Mouse (Mus musculus) heart, embryonic 11.5 days (tissue): ENCODE data around the gene Tmem52. TPM values are rescaled to one million over a fixed set of nuclear protein-coding genes. Genes with fewer than 3 reads are reported as not detected.
"Not testable (repeated sequence)": the region's sequence is repeated elsewhere in the genome, so short reads cannot be mapped to it uniquely, and the experiment has no call there.

Experiments used
- ATAC-seq: fragments of 200-750 bp; cut with Nextera tagmentation; replicated peaks from 2 replicates; pipeline ENCODE4 v1.8.0; 2017; ENCODE audit warnings: moderate library complexity; ENCODE audit not compliant: insufficient number of reproducible peaks, low FRiP score, low TSS enrichment
- H3K27ac ChIP-seq: fragments of 300-500 bp; sonication (generic); 2 replicates; pipeline ENCODE4 v1.5.1; 2014; ENCODE audit warnings: mild to moderate bottlenecking, low read depth, low read length
- H3K27me3 ChIP-seq: fragments of 300-500 bp; sonication (generic); 2 replicates; pipeline ENCODE4 v1.6.1; 2014; ENCODE audit warnings: mild to moderate bottlenecking, low read length, mixed read lengths; ENCODE audit not compliant: control insufficient read depth, insufficient read depth
- H3K36me3 ChIP-seq: fragments of 300-500 bp; sonication (generic); 2 replicates; pipeline ENCODE4 v1.6.1; 2014; ENCODE audit warnings: mild to moderate bottlenecking, low read length, moderate library complexity, mixed read lengths; ENCODE audit not compliant: control insufficient read depth, insufficient read depth
- H3K4me1 ChIP-seq: fragments of 300-500 bp; sonication (generic); 2 replicates; pipeline ENCODE4 v1.6.1; 2014; ENCODE audit warnings: low read length; ENCODE audit not compliant: control insufficient read depth, insufficient read depth
- H3K4me2 ChIP-seq: fragments of 300-500 bp; sonication (generic); 2 replicates; pipeline ENCODE4 v1.6.1; 2014; ENCODE audit warnings: mild to moderate bottlenecking, moderate library complexity
- H3K4me3 ChIP-seq: fragments of 300-500 bp; sonication (generic); 2 replicates; pipeline ENCODE4 v1.5.1; 2014; ENCODE audit warnings: low read depth, low read length
- H3K9ac ChIP-seq: fragments of 300-500 bp; sonication (generic); 2 replicates; pipeline ENCODE4 v1.6.1; 2014; ENCODE audit warnings: mild to moderate bottlenecking, low read depth, low read length, moderate library complexity
- H3K9me3 ChIP-seq: fragments of 300-500 bp; sonication (generic); replicated peaks from 2 replicates; pipeline ENCODE4 v1.6.1; 2016; ENCODE audit warnings: low read length; ENCODE audit not compliant: control insufficient read depth
- WGBS: fragments of 180-500 bp; shearing (Covaris S2); extraction: QIAGEN DNeasy Blood & Tissue Kit; methylation state at CpG from one replicate; pipeline ENCODE4 v1.1.7; 2014; ENCODE audit not compliant: insufficient replicate concordance; 5-methylcytosine and 5-hydroxymethylcytosine counted together
- polyA plus RNA-seq: library from polyadenylated mRNA; unstranded; fragments of >200 nt; fragmentation: Nextera tagmentation; extraction: Ambion mirVana; gene quantifications from 2 replicates; pipeline ENCODE4 v1.2.1, GENCODE M21; 2014

Tmem52 gene
- polyA plus RNA-seq, result not detected in 2 replicates

- H3K4me1 ChIP-seq, result peaks cover 8% of the 10 kb centered on the region; the same call in 1 of the 2 replicates
- H3K27ac ChIP-seq, result no peak within 1 kb of the TSS
- no peaks in the 10 kb centered on the region for H3K9me3 ChIP-seq
- peaks cover 11% of the 10 kb centered on the region for H3K27me3 ChIP-seq
- peak within 1 kb of the TSS; percentile 36 for H3K4me3 ChIP-seq
- ATAC-seq, result no peak
- H3K36me3 ChIP-seq, result no peaks in the 10 kb centered on the region
- 12% methylated on average over 21 of the region's 21 CpGs for WGBS
- peak within 1 kb of the TSS; percentile 39; the same call in 1 of the 2 replicates for H3K9ac ChIP-seq
- H3K4me2 ChIP-seq, result peak within 1 kb of the TSS; percentile 64
These were observed at the start of gene Tmem52 for GRCm38 (mm10) chr4:155468952-155469351. Gene Tmem52 (plus strand): TSS chr4:155469114.

GRCm38 (mm10) chr4:155420137-155420536 is 48.8 kb upstream of the Tmem52 start:
- no peak overlapping the region for H3K4me3 ChIP-seq
- WGBS, result 84% methylated on average over 3 of the region's 3 CpGs
- no peak for ATAC-seq

GRCm38 (mm10) chr4:155421412-155422370 is 47.2 kb upstream of the Tmem52 start:
- H3K27ac ChIP-seq, H3K36me3 ChIP-seq, H3K27me3 ChIP-seq, H3K9ac ChIP-seq, ATAC-seq, H3K4me1 ChIP-seq, H3K4me3 ChIP-seq, H3K9me3 ChIP-seq, H3K4me2 ChIP-seq: not testable (repeated sequence)
- 77% methylated on average over 20 of the region's 30 CpGs for WGBS

More at GRCm38 (mm10) chr4:155420137-155420536, 48.8 kb upstream of the Tmem52 start:
- no peaks in the 10 kb centered on the region for H3K4me1 ChIP-seq
- no peak overlapping the region for H3K4me2 ChIP-seq
- no peak overlapping the region for H3K9ac ChIP-seq
- H3K9me3 ChIP-seq, result no peaks in the 10 kb centered on the region
- H3K27me3 ChIP-seq, result no peaks in the 10 kb centered on the region
- H3K27ac ChIP-seq, result no peak overlapping the region
- H3K36me3 ChIP-seq, result no peaks in the 10 kb centered on the region

GRCm38 (mm10) chr4:155423988-155424387 is 44.9 kb upstream of the Tmem52 start:
- WGBS, result 80% methylated on average over 5 of the region's 5 CpGs
- Histone ChIP-seq H3K9me3 (no peaks in the 10 kb centered on the region), H3K4me1 (no peaks in the 10 kb centered on the region), H3K4me2 (no peak overlapping the region), H3K9ac (no peak overlapping the region), H3K4me3 (no peak overlapping the region), H3K27ac (no peak overlapping the region), H3K36me3 (no peaks in the 10 kb centered on the region), H3K27me3 (0 out of 2 replicates have a peak, but pooled peaks cover 4% of the 10 kb centered on the region)
- ATAC-seq, result no peak

- H3K4me2 ChIP-seq, result no peak overlapping the region
- H3K27me3 ChIP-seq, result 0 out of 2 replicates have a peak, but pooled peaks cover 4% of the 10 kb centered on the region
- H3K4me1 ChIP-seq, result no peaks in the 10 kb centered on the region
- H3K27ac ChIP-seq, result no peak overlapping the region
- WGBS, result 81% methylated on average over 6 of the region's 6 CpGs
- no peak for ATAC-seq
- no peaks in the 10 kb centered on the region for H3K36me3 ChIP-seq
- no peak overlapping the region for H3K4me3 ChIP-seq
- H3K9me3 ChIP-seq, result no peaks in the 10 kb centered on the region
- no peak overlapping the region for H3K9ac ChIP-seq
These were observed 42.6 kb upstream of the Tmem52 start for GRCm38 (mm10) chr4:155426272-155426671.

- Histone ChIP-seq H3K27ac (no peak overlapping the region), H3K4me3 (no peak overlapping the region), H3K27me3 (0 out of 2 replicates have a peak, but pooled peaks cover 4% of the 10 kb centered on the region), H3K9ac (no peak overlapping the region), H3K4me2 (no peak overlapping the region), H3K36me3 (no peaks in the 10 kb centered on the region), H3K4me1 (no peaks in the 10 kb centered on the region), H3K9me3 (no peaks in the 10 kb centered on the region)
- no peak for ATAC-seq
These were observed 40.5 kb upstream of the Tmem52 start for GRCm38 (mm10) chr4:155428442-155428841.

GRCm38 (mm10) chr4:155429202-155429601 is 39.7 kb upstream of the Tmem52 start:
- 0 out of 2 replicates have a peak, but pooled peaks cover 4% of the 10 kb centered on the region for H3K27me3 ChIP-seq
- no peaks in the 10 kb centered on the region for H3K9me3 ChIP-seq
- WGBS, result 81% methylated on average over 3 of the region's 3 CpGs
- no peak overlapping the region for H3K9ac ChIP-seq
- no peaks in the 10 kb centered on the region for H3K4me1 ChIP-seq
- no peak overlapping the region for H3K27ac ChIP-seq
- no peak for ATAC-seq
- H3K4me3 ChIP-seq, result no peak overlapping the region
- H3K4me2 ChIP-seq, result no peak overlapping the region
- no peaks in the 10 kb centered on the region for H3K36me3 ChIP-seq

GRCm38 (mm10) chr4:155432358-155432757 is 36.6 kb upstream of the Tmem52 start:
- Histone ChIP-seq H3K4me1 (no peaks in the 10 kb centered on the region), H3K36me3 (no peaks in the 10 kb centered on the region), H3K4me2 (no peak overlapping the region), H3K4me3 (no peak overlapping the region), H3K27me3 (0 out of 2 replicates have a peak, but pooled peaks cover 1% of the 10 kb centered on the region), H3K27ac (no peak overlapping the region), H3K9ac (no peak overlapping the region), H3K9me3 (no peaks in the 10 kb centered on the region)
- WGBS, result 75% methylated on average over 6 of the region's 6 CpGs
- no peak for ATAC-seq
